Comparison of ENCODE assay signal across 9 mouse cellular contexts in genomic region chr8:77629858-77630537, GRCm38 (mm10). TPM values are rescaled to one million over a fixed set of nuclear protein-coding genes. Genes with fewer than 3 reads are reported as not detected.
DNase-seq lines count a peak whose midpoint lies in the region; ATAC-seq and TF ChIP-seq lines count a peak whose summit lies in the region.
"Had no signal": no experiment of that assay in that cellular context is flagged by ENCODE, and none has a peak within 500 bp of the region (broad histone marks: within the 10 kb centered on the region; RNA-seq: fewer than 3 reads in every experiment).

No protein-coding gene starts in this region.

- TF ChIP-seq POLR2A in bone marrow macrophage, adult 2 months (IDR thresholded peaks at IDR 0.05; ENCODE audit: borderline replicate concordance, low read depth, low read length) = no peak
- no peak for TF ChIP-seq POLR2A in embryonic fibroblast, embryonic 13.5 days (IDR thresholded peaks at IDR 0.05; ENCODE audit: low read depth, low read length)
- TF ChIP-seq POLR2A in lung, adult 2 months (IDR thresholded peaks at IDR 0.05; ENCODE audit: borderline replicate concordance, extremely low read depth, low read depth, low read length) = no peak
- no peak for TF ChIP-seq POLR2A in olfactory bulb, adult 2 months (IDR thresholded peaks at IDR 0.05; ENCODE audit: insufficient read depth, low read depth, low read length)

- TF ChIP-seq CTCF in bone marrow macrophage, adult 2 months (IDR thresholded peaks at IDR 0.05; ENCODE audit: low read depth, low read length) = peak; percentile 89
- TF ChIP-seq CTCF in embryonic fibroblast, embryonic 13.5 days (IDR thresholded peaks at IDR 0.05; ENCODE audit: borderline replicate concordance, insufficient read depth, low read length) = peak; percentile 92
- peak; percentile 94 for TF ChIP-seq CTCF in lung, adult 2 months (IDR thresholded peaks at IDR 0.05; ENCODE audit: insufficient read depth, low read length)
- TF ChIP-seq CTCF in olfactory bulb, adult 2 months (IDR thresholded peaks at IDR 0.05; ENCODE audit: insufficient read depth, low read depth, low read length) = peak; percentile 98

- no peak overlapping the region for H3K27ac ChIP-seq in bone marrow macrophage, adult 2 months (ENCODE audit: insufficient read depth, low read depth, low read length)
- H3K27ac ChIP-seq in embryonic fibroblast, embryonic 13.5 days (ENCODE audit: insufficient read depth, low read length) = no peak overlapping the region
- H3K27ac ChIP-seq in olfactory bulb, adult 2 months (ENCODE audit: insufficient read depth, low read depth, low read length) = no peak overlapping the region
- H3K27ac ChIP-seq: heart, embryonic 13.5 days had no signal

- 16% methylated on average over 15 of the region's 15 CpGs for WGBS in lung, adult 2 months
- WGBS in olfactory bulb, adult 2 months = 16% methylated on average over 15 of the region's 15 CpGs

- peak; percentile 86 to 92 for DNase-seq in heart, postnatal 10 days
- peak; percentile 69 to 92 for DNase-seq in kidney, postnatal 36 days
- peak; percentile 63 for DNase-seq in lung, adult 2 months
- DNase-seq in testis, postnatal 14 days (ENCODE audit: low spot score) = peak; percentile 59

- H3K4me1 ChIP-seq in bone marrow macrophage, adult 2 months (ENCODE audit: control insufficient read depth, insufficient read depth, low read length) = peaks cover 3% of the 10 kb centered on the region; the same call in 1 of the 2 replicates
- 0 out of 2 replicates have a peak, but pooled peaks cover 4% of the 10 kb centered on the region for H3K4me1 ChIP-seq in embryonic fibroblast, embryonic 13.5 days (ENCODE audit: control insufficient read depth, insufficient read depth, low read length)
- H3K4me1 ChIP-seq in lung, adult 2 months (ENCODE audit: control insufficient read depth, insufficient read depth, low read length) = no peaks in the 10 kb centered on the region; the same call in 1 of the 2 replicates
- H3K4me1 ChIP-seq in olfactory bulb, adult 2 months (ENCODE audit: control insufficient read depth, insufficient read depth, low read length) = no peaks in the 10 kb centered on the region
- H3K4me1 ChIP-seq: heart, embryonic 13.5 days had no signal

- H3K4me3 ChIP-seq in bone marrow macrophage, adult 2 months (ENCODE audit: insufficient read depth, low read length) = no peak overlapping the region
- H3K4me3 ChIP-seq in embryonic fibroblast, embryonic 13.5 days (ENCODE audit: insufficient read depth, low read length) = no peak overlapping the region
- H3K4me3 ChIP-seq in lung, adult 2 months (replicated peaks; ENCODE audit: extremely low read depth, low read depth, low read length) = no peak overlapping the region
- H3K4me3 ChIP-seq in olfactory bulb, adult 2 months (ENCODE audit: insufficient read depth, low read depth, low read length) = no peak overlapping the region
- H3K4me3 ChIP-seq: heart, embryonic 13.5 days had no signal

- ATAC-seq in CD4-positive, CD25-positive, alpha-beta regulatory T cell, adult 4 months = peak; percentile 93

- intact Hi-C loops in heart, postnatal 10 days (cut with DNase I) = loop anchor here (1.0 to 10.0 kb wide), 6 partner anchors 95 to 572 kb away; partner anchors contain the start of gene Ednra

RNA-seq across cellular contexts. Expression of gene Tmem184c, which starts 19.5 kb away (rescaled TPM):
- 10 to 100 TPM; 19.2 to 22.3 TPM for polyA plus RNA-seq in CD4-positive, CD25-positive, alpha-beta regulatory T cell, adult 4 months (2017; shearing (Covaris generic))
- 27.5 and 30.2 TPM in 2 replicates for polyA plus RNA-seq in bone marrow macrophage, adult 2 months (2012; ENCODE audit: insufficient read depth, insufficient read length, missing spikeins)
- polyA plus RNA-seq in embryonic fibroblast, embryonic 13.5 days (2011; ENCODE audit: insufficient read length, low read depth, missing spikeins) = 46.9 and 49.2 TPM in 2 replicates
- 10 to 100 TPM; 16.1 to 20.3 TPM for total RNA-seq in heart, postnatal 10 days (2021)
- 5.7 and 8.3 TPM in 2 replicates for polyA plus RNA-seq in lung, adult 2 months (2012; rRNA removed)
- polyA plus RNA-seq in olfactory bulb, adult 2 months (2012; ENCODE audit: insufficient read depth, insufficient read length, low replicate concordance, missing spikeins) = not detected in 2 replicates
